Mouse (Mus musculus): ENCODE data around the gene F12. TPM values are rescaled to one million over a fixed set of nuclear protein-coding genes. Genes with fewer than 3 reads are reported as not detected.

Gene F12
- polyA plus RNA-seq, 1 experiment from 2014 or later, result not detected

DNA sequence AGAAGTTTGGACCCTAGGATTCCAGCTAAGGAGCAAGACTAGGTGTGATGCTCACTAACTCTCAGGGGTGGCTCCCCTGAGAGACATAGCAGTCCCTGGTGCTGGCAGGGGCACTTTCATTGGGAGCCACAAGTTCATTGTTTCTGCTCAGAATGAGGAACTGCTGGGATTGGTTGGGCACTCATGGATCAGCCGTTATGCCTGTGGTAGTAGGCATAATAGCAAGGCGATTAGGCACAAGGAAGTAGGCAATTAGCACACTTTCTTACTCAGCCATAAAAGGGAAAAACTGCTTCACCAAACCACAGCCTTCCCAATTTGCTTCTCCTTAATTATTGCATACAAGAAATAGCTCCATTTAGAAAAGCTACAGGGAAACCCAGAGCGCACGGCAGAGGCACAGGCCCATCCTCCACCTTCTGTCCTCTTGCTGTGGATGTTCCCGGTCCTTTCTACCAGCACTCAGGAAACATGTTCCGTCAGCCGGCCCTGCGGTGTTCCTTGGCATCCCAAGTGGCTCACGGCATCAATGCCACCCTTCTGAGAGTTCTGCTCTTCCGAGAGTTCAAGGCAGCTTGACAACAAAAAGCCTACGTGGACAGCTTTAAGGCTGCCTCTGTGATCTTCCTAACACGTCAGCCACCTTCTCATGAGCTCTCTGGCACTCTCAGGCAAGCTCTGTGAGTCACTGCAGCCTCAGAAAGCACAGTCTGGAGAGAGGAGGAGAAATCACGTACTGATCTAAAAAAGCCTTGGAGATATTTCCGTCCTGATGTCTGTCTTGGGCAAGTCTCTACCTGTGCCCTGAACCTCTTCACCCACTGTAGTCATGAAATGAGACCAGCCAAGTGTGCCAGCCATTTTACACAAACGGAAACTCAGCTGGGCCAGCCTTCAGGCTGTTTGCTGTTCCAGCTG is 22.4 kb downstream of the F12 start:
- peaks cover 16% of the 10 kb centered on the region for H3K4me1 ChIP-seq
- H3K27me3 ChIP-seq (ENCODE audit: low read depth, poor library complexity, severe bottlenecking), result peaks cover 45% of the 10 kb centered on the region
- DNase-seq (ENCODE audit: low spot score), result no peak
- 72% methylated on average over 15 of the region's 15 CpGs for WGBS
- H3K36me3 ChIP-seq, result no peaks in the 10 kb centered on the region
- H3K4me3 ChIP-seq, result no peak overlapping the region
- peak overlapping the region; percentile 1; the same call in 1 of the 2 replicates for H3K27ac ChIP-seq
- H3K9me3 ChIP-seq (replicated peaks), result no peaks in the 10 kb centered on the region

DNA sequence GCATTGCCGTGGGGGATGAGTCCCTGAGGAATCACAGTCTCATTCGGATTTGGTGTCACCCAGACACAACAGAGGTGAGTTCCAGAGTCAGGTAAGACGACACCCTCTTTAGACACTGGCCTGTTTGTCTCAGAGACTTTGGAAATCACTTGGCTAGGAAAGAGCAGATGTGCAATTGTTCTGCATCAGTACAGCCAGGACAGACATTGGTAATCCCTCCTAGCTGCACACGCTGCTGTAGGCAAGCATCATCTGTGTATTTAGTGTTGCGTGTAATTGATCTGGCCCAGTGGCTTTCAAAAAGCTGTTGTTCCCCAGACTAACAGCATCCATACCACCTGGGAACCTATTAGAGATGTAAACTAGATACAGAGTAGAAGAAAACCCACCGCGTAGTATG is 23.3 kb downstream of the F12 start:
- Histone ChIP-seq H3K4me1 (peaks cover 16% of the 10 kb centered on the region), H3K9me3 (replicated peaks) (no peaks in the 10 kb centered on the region), H3K4me3 (no peak overlapping the region), H3K27me3 (ENCODE audit: low read depth, poor library complexity, severe bottlenecking) (peaks cover 39% of the 10 kb centered on the region), H3K36me3 (no peaks in the 10 kb centered on the region), H3K27ac (no peak overlapping the region)
- WGBS, result 85% methylated on average over 7 of the region's 7 CpGs
- no peak for DNase-seq (ENCODE audit: low spot score)

DNA sequence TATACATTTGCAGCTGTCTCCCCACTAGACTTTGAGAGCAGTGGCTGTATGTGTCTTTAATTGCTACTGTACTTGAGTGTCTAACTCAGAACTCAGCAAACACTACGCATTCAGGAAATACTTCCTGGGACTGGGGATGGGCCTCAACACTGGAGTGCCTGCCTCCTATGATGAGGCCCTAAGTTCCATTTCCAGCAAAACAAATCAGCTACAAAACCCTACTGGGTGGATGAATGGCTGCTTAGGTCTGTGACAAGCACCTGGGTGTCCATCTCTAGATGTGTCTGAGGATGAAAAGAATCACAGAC is 26.6 kb downstream of the F12 start:
- Histone ChIP-seq H3K27ac (no peak overlapping the region), H3K9me3 (replicated peaks) (no peaks in the 10 kb centered on the region), H3K4me1 (peaks cover 6% of the 10 kb centered on the region), H3K27me3 (ENCODE audit: low read depth, poor library complexity, severe bottlenecking) (peaks cover 39% of the 10 kb centered on the region), H3K36me3 (no peaks in the 10 kb centered on the region), H3K4me3 (no peak overlapping the region)
- DNase-seq (ENCODE audit: low spot score), result no peak
- WGBS, result 77% methylated on average over 1 of the region's 1 CpGs

DNA sequence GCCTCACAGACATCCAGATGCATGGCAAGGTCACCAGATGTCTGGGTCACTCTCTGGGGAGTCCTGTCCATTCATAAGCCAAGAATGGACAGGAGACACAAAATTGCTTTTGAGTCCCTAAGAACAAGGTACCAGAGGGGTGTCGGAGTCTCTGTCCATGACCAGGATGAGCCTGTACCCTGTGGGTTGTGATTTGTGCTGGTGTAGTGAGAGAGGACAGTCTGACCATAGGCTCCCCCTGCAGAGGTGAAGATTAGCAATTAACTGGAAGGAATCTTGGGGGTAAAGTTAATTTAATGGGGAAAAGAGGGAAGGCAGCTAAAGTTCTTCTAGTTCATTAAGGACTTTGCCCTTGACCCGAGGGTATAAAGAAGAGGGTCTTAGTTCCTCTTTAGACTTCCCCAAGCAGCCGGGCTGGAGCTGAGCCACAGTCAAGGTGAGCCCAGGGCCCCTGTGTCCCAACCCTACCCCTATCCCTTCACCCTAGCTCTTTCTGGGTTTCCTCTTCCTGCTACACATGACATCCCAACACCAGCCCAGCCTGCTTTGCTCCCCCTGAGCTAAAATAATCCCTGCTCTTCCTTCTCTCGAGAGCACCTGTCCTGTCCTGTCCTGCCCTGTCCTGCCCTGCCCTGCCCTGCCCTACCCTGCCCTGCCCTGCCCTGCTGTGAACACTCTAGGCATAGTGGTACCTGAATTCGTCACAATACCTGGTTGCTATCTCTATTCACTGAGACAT is 27.1 kb downstream of the F12 start:
- H3K4me3 ChIP-seq, result no peak overlapping the region
- H3K9me3 ChIP-seq (replicated peaks), result no peaks in the 10 kb centered on the region
- no peaks in the 10 kb centered on the region for H3K36me3 ChIP-seq
- no peak overlapping the region for H3K27ac ChIP-seq
- H3K27me3 ChIP-seq (ENCODE audit: low read depth, poor library complexity, severe bottlenecking), result peaks cover 39% of the 10 kb centered on the region
- H3K4me1 ChIP-seq, result peaks cover 5% of the 10 kb centered on the region
- no peak for DNase-seq (ENCODE audit: low spot score)
- WGBS, result 71% methylated on average over 5 of the region's 5 CpGs

DNA sequence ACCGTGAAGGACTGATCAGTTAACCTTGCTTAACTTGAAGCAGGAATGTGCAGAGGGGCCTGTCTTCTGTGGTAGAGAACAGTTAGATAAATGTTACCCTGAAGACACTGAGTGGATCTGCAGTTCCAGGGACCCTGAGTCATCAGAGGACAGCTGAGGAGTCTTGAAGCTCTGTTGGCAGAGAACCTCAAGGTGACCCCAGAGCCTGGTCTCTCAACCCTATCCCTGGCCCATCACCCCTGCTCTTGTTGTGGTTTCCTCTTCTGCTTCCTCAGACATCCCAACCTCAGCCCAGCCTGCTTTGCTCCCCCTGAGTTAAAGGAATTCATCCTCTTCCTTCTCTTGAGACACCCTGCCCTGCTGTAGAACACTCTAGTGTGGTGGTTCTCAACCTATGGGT is 28.5 kb downstream of the F12 start, which contains the start of gene Slc34a1:
Gene Slc34a1, plus strand, starts transcription at position 100 of the 400 bp plus-strand sequence.
- H3K4me3 ChIP-seq, result no peak within 1 kb of the TSS
- H3K9me3 ChIP-seq (replicated peaks), result no peaks in the 10 kb centered on the region
- H3K27me3 ChIP-seq (ENCODE audit: low read depth, poor library complexity, severe bottlenecking), result peaks cover 29% of the 10 kb centered on the region
- H3K4me1 ChIP-seq, result no peaks in the 10 kb centered on the region
- WGBS, result 85% methylated on average over 1 of the region's 1 CpGs
- no peaks in the 10 kb centered on the region for H3K36me3 ChIP-seq
- no peak for DNase-seq (ENCODE audit: low spot score)
- H3K27ac ChIP-seq, result no peak within 1 kb of the TSS

DNA sequence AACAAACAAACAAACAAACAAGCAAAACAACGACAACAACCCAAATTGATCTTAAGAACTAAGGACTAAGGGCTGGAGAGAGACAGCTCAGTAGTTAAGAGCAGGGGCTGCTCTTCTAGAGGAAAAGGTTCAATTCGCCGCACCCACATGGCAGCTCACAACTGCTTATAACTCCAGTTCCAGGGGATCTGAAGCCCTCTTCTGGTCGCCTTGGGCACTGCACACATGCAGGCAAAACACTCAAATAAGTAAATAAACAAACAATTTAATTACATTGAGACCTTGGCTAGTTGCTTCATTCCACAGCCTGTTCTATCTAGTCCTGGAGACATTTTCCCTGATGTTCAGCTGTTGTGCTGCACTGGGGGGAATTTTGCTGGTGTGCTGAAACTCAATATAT is 33.7 kb downstream of the F12 start:
- Histone ChIP-seq H3K4me3 (no peak overlapping the region), H3K9me3 (replicated peaks) (no peaks in the 10 kb centered on the region), H3K27ac (no peak overlapping the region), H3K27me3 (ENCODE audit: low read depth, poor library complexity, severe bottlenecking) (no peaks in the 10 kb centered on the region), H3K36me3 (no peaks in the 10 kb centered on the region), H3K4me1 (no peaks in the 10 kb centered on the region)
- 66% methylated on average over 4 of the region's 4 CpGs for WGBS
- DNase-seq (ENCODE audit: low spot score), result no peak

DNA sequence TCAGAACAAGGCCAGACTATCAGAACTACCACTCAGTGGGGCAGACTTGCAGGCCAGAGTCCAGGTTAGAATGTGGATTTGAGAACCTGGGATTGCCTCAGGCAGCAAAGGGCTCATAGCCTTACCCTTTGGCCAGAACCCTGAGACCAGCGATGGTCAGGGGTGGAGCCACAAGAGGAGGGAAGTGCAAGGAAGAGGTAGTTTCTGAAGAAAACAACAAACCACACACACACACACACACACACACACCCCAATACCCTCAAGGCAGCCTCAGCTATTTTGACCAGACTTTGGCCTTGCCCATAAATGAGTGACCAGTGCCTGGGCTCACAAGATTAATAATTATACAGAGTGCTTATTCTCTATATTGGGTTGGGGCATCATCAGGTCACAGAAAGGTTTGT is 35.0 kb downstream of the F12 start:
- no peaks in the 10 kb centered on the region for H3K9me3 ChIP-seq (replicated peaks)
- no peaks in the 10 kb centered on the region for H3K4me1 ChIP-seq
- no peak overlapping the region for H3K4me3 ChIP-seq
- H3K27me3 ChIP-seq (ENCODE audit: low read depth, poor library complexity, severe bottlenecking), result no peaks in the 10 kb centered on the region
- H3K27ac ChIP-seq, result no peak overlapping the region
- no peak for DNase-seq (ENCODE audit: low spot score)
- 88% methylated on average over 1 of the region's 1 CpGs for WGBS
- no peaks in the 10 kb centered on the region for H3K36me3 ChIP-seq

DNA sequence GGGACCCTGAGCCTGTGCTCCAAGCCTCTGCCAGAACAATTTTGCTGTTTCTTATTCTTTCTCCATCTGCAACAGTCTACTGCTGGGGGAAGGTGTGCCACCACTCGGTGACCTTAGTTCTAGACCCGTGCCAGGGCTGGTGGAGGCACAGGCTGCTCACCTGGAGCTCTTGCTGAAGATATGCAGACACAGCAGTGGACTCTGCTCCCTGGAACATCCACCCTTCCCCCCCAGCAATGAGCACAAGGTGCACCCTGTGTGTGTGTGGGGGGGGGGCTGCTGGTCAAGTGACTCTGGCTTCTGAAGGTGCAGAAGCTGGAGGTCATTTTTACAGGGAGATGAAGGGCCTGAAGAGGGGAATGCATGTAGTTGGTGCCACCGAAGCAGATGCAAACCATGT is 35.9 kb downstream of the F12 start:
- Histone ChIP-seq H3K9me3 (replicated peaks) (no peaks in the 10 kb centered on the region), H3K4me3 (no peak overlapping the region), H3K27me3 (ENCODE audit: low read depth, poor library complexity, severe bottlenecking) (no peaks in the 10 kb centered on the region), H3K4me1 (no peaks in the 10 kb centered on the region), H3K36me3 (no peaks in the 10 kb centered on the region), H3K27ac (no peak overlapping the region)
- WGBS, result 80% methylated on average over 3 of the region's 3 CpGs
- DNase-seq (ENCODE audit: low spot score), result no peak

DNA sequence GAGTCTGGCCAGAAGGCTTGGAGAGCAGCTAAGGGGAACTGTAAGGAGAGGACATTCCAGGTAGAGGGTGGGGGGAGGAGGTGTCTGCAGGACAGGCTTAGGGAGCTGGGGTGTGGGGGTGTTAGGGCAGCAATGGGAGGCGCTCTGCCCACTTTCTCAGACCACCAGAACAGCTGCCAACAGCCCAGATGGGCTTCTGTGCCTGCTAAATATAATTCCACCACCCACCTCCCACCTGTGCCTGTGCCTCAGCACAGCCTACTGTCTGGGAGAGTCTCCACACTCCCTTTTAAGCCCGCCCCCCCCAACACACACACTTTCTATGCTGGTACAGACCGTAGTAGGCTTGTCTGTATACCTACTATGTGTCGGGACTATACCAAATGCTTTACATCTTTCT is 44.8 kb downstream of the F12 start:
- Histone ChIP-seq H3K4me1 (peaks cover 11% of the 10 kb centered on the region), H3K27ac (no peak overlapping the region), H3K36me3 (no peaks in the 10 kb centered on the region), H3K4me3 (no peak overlapping the region), H3K27me3 (ENCODE audit: low read depth, poor library complexity, severe bottlenecking) (peaks cover 68% of the 10 kb centered on the region), H3K9me3 (replicated peaks) (no peaks in the 10 kb centered on the region)
- 76% methylated on average over 4 of the region's 4 CpGs for WGBS
- no peak for DNase-seq (ENCODE audit: low spot score)

DNA sequence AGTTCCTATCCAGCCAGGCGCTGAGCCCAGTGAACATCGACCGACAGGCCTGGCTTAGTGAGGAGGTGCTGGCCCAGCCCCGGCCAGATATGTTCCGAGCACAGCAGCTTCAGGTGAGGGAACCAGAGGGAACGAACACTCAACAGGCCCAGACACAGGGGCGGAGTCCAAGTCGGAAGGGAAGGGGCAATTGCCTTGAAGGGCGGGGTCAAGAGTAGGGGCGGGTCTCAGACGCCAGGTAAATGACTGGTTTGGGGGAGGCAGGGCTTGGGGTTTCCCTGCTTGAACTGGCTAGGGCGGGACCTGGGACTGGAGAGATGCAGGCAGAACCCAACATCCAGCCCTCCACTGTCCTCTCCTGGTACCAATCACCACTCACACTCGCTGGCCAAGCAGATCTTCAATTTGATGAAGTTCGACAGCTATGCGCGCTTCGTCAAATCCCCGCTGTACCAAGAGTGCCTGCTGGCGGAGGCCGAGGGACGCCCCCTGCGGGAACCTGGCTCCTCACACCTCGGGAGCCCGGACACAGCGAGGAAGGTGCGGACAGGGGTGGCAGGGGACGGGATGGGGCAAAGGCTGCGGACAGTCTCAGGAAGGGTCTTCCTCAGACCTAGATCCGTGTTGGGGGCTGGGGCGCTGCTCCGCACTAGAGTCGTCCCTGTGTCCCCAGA is 47.5 kb downstream of the F12 start:
- H3K4me1 ChIP-seq, result peaks cover 11% of the 10 kb centered on the region
- no peaks in the 10 kb centered on the region for H3K36me3 ChIP-seq
- H3K27me3 ChIP-seq (ENCODE audit: low read depth, poor library complexity, severe bottlenecking), result peaks cover 91% of the 10 kb centered on the region
- peak overlapping the region; percentile 32 for H3K4me3 ChIP-seq
- no peaks in the 10 kb centered on the region for H3K9me3 ChIP-seq (replicated peaks)
- no peak overlapping the region for H3K27ac ChIP-seq
- no peak for DNase-seq (ENCODE audit: low spot score)
- 7% methylated on average over 32 of the region's 32 CpGs for WGBS

DNA sequence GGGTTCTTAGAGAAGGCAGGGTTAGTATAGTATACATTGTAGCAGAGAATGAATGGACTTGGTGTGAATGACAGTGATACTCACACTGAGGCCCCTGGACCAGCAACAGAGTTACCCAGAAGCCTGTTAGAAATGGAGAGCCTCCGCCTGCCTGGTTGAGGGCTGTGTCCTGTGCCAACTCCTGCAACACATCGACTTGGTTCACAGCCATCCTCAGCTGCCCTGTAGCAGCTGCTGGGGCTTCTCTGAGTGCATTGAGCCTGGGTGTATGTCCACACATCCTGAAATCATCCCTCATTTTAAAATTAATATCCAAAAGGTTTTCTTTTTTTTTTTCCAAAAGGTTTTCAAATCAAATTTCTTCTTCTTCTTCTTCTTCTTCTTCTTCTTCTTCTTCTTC is 50.7 kb downstream of the F12 start:
- no peak for DNase-seq (ENCODE audit: low spot score)

DNA sequence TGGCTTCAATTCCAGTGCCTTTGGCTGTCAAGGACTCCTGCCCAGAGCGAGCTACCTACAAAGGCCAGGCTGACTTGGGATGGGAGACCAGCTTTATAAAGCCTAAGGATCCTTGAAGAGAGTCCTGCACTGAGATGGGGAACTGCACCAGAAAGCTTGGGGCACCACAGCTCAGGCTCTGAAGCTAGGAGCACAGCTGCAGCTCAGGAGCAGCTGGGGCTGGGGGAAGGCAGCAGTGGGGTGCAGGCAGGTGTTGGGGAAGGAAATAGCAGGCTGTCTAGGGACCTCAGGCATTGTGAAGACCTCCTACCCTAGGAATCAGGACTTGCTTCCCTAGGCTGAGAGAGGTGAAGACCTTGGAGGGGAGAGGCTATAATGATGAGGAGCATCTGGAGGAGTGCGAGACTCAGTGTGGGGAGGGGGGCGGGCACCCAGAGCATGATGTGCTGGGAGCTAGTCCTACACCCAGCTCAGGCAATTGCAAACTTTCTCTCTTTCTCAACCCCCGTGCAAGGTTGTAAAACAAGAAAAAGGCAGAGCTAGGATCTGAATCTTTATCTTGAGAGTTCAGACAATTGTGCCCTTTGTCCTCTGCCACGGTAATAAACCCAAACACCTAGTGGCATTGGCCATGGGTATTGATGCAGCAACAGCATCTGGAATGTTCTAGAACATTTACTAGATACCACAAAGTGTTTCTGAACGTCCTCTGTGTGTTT is 52.2 kb downstream of the F12 start:
- no peak overlapping the region for H3K27ac ChIP-seq
- H3K4me1 ChIP-seq, result peaks cover 11% of the 10 kb centered on the region
- no peaks in the 10 kb centered on the region for H3K36me3 ChIP-seq
- DNase-seq (ENCODE audit: low spot score), result no peak
- H3K27me3 ChIP-seq (ENCODE audit: low read depth, poor library complexity, severe bottlenecking), result peaks cover 62% of the 10 kb centered on the region
- no peak overlapping the region for H3K4me3 ChIP-seq
- H3K9me3 ChIP-seq (replicated peaks), result no peaks in the 10 kb centered on the region
- WGBS, result 74% methylated on average over 6 of the region's 6 CpGs

More for the DNA sequence above, 50.7 kb downstream of the F12 start:
- WGBS, result 81% methylated on average over 2 of the region's 2 CpGs
- H3K27me3 ChIP-seq (ENCODE audit: low read depth, poor library complexity, severe bottlenecking), result peaks cover 77% of the 10 kb centered on the region
- H3K4me1 ChIP-seq, result peaks cover 9% of the 10 kb centered on the region
- no peaks in the 10 kb centered on the region for H3K36me3 ChIP-seq
- no peak overlapping the region for H3K4me3 ChIP-seq
- H3K27ac ChIP-seq, result no peak overlapping the region
- no peaks in the 10 kb centered on the region for H3K9me3 ChIP-seq (replicated peaks)
